Mouse (Mus musculus): Measurements from ENCODE around the gene Ankrd36. TPM values are rescaled to one million over a fixed set of nuclear protein-coding genes. Genes with fewer than 3 reads are reported as not detected.

Gene Ankrd36
- 0.10 and 0.12 TPM in 2 replicates for polyA plus RNA-seq (2012; rRNA removed)

DNA sequence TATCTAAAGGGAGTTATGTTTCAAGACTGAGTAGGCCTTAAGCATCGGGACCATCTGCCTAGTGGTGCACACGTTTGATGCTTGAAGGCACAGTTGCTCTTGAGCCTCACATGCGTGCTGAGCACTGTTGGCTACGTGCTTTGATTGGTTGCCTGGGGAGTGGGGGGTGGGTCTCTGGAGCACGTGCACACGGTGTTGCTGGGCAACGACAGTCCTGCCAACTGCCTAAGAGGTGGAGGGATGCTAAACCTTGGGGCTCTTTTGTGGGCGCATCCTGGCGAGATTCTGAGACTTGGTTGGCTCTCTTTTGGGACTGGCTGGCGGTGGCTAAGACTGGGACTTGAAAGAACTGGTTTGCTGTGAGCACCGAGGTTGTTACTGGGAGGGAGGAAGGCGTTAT, at the start of gene Ankrd36:
Gene Ankrd36 (plus strand): TSS at position 211 of the 400 bp plus-strand sequence.

DNA sequence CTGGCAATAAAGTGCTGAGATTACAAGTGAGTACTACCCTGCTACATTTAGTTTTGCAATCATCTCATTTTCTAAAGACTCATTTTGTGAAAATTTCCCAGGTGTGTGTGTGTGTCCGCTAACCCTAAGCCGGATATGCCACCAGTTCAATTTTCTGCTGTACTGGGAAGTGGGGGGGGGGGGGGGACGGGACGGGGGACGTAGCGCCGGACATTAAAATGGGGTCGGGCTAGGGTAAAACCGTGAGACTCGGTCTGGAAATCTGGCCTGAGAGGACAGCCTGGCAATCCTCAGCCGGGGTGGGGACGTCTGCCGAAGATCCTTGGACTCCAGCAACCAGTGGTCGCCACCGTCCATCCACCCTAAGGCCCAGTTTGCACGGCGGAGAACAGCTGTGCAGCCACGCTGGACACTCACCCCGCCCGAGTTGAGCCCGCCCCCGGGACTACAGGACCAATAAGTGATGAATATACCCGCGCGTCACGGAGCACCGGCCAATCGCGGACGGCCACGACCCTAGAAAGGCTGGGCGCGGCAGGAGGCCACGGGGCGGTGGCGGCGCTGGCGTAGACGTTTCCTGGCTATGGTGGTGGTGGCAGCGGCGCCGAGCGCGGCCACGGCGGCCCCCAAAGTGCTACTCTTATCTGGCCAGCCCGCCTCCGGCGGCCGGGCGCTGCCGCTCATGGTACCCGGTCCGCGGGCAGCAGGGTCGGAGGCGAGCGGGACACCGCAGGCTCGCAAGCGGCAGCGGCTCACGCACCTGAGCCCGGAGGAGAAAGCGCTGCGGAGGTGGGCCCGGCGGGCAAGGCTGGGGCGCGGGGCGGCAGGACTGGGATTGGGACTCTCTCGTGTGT, 48.8 kb upstream of the Ankrd36 start, which contains the start of gene Xbp1:
Gene Xbp1 (plus strand): TSS at position 248 of the 854 bp plus-strand sequence.

DNA sequence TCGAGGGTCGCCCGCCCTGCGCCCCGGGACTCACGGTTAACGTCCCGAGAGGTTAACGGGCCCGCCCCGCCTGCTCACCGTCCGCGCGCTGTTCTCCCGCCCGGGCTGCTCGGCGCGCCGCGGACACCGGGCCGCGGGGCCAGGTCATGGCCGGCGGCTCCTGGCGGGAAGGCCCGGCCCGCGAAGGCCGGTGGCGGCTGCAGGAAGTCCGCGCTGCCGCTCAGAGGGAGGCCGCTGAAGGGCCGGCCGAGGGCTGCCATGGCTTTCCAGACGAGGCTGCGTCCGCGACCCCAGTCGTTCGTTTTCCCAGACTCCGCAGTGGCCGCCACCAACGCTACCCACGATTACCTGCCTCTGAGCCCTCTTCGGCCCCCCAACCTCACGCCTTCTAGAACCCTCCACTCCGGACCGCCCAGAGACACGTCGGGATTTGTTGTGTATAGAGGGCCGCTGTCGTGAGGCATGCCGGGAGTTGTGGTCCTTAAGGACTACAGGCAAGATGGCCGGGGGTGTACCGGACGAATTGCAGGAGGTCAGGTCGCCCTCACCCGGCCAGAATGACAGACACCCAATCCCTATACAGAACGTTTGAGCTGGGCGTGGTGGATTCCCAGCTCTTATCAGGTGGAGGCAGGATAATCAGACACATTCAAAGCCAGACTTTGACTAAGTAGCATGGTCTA, 27.5 kb upstream of the Ankrd36 start, which contains the start of gene Ccdc117:
Gene Ccdc117 (minus strand): TSS at position 389 of the 683 bp plus-strand sequence.

DNA sequence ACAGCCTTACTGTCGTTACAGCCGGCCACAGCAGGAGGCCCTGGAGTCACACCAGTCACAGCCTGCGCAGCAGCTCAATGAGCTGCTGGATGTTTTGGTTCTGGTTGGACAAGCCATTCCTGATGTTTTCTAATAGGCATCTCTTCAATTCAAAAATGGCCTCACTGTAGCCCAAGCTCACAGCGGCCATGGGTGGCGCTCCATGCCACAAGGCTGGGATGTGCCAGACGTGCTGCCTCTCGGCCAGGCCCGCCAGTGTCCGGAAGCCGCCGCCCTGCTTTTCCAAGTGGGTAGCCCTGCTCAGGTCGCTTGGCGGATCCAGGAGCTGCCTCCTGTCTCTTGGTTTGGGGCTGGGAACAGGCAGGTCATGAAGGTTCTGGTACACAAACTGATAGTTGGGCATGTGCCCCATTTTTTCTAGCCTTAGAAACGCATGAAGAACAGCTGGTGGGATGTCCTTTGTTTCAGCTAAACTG, 146.2 kb downstream of the Ankrd36 start, which contains the start of gene Mrps24:
Gene Mrps24 (minus strand): TSS at position 51 of the 476 bp plus-strand sequence.

Other genes with a start within 250 kb of the Ankrd36 start
- gene Znrf3, start 124.8 kb upstream of the Ankrd36 start, polyA plus RNA-seq (2012; rRNA removed), result 11.5 and 12.7 TPM in 2 replicates
- gene Xbp1, start 49.0 kb upstream of the Ankrd36 start, polyA plus RNA-seq (2012; rRNA removed), result 98.0 and 170 TPM in 2 replicates
- 9.7 and 11.0 TPM in 2 replicates for gene Ccdc117, start 27.5 kb upstream of the Ankrd36 start, polyA plus RNA-seq (2012; rRNA removed)
- gene Mrps24, start 146.0 kb downstream of the Ankrd36 start, polyA plus RNA-seq (2012; rRNA removed), result 270 and 800 TPM in 2 replicates
- gene Urgcp, start 192.7 kb downstream of the Ankrd36 start, polyA plus RNA-seq (2012; rRNA removed), result 32.5 and 35.5 TPM in 2 replicates
- gene Dbnl, start 218.8 kb downstream of the Ankrd36 start, polyA plus RNA-seq (2012; rRNA removed), result 88.1 and 97.6 TPM in 2 replicates
- 0.41 and 0.60 TPM in 2 replicates for gene Pgam2, start 234.0 kb downstream of the Ankrd36 start, polyA plus RNA-seq (2012; rRNA removed)